Mouse (Mus musculus) liver, postnatal 0 days (tissue): Measurements from ENCODE around the gene Fbxl21. TPM values are rescaled to one million over a fixed set of nuclear protein-coding genes. Genes with fewer than 3 reads are reported as not detected.

ENCODE experiments used
- ATAC-seq: fragments of 200-750 bp; cut with Nextera tagmentation; 2 replicates; pipeline ENCODE4 v1.8.0; 2017; ENCODE audit warnings: mild to moderate bottlenecking, moderate library complexity
- DNase-seq: peaks from one replicate; pipeline ENCODE4 v3.0.0-alpha.2; 2016
- H3K27ac ChIP-seq: fragments of 300-500 bp; sonication (generic); 2 replicates; pipeline ENCODE4 v1.5.1; 2014; ENCODE audit warnings: antibody characterized with exemption, moderate library complexity, mild to moderate bottlenecking, low read depth
- H3K27me3 ChIP-seq: fragments of 300-500 bp; sonication (generic); 2 replicates; pipeline ENCODE4 v1.6.1; 2014; ENCODE audit warnings: low read length, control low read depth, mixed read lengths; ENCODE audit not compliant: insufficient read depth
- H3K36me3 ChIP-seq: fragments of 300-500 bp; sonication (generic); replicated peaks from 2 replicates; pipeline ENCODE4 v1.6.1; 2014; ENCODE audit warnings: mild to moderate bottlenecking, control low read depth, low read length, moderate library complexity, mixed read lengths; ENCODE audit not compliant: insufficient read depth
- H3K4me1 ChIP-seq: fragments of 300-500 bp; sonication (generic); 2 replicates; pipeline ENCODE4 v1.6.1; 2014; ENCODE audit warnings: antibody characterized with exemption, mild to moderate bottlenecking, control low read depth; ENCODE audit not compliant: insufficient read depth
- H3K4me2 ChIP-seq: fragments of 300-500 bp; sonication (generic); 2 replicates; pipeline ENCODE4 v1.6.1; 2014; ENCODE audit warnings: low read depth, mild to moderate bottlenecking, low read length, moderate library complexity, mixed read lengths
- H3K4me3 ChIP-seq: fragments of 300-500 bp; sonication (generic); 2 replicates; pipeline ENCODE4 v1.5.1; 2014; ENCODE audit warnings: low read depth, low read length
- H3K9ac ChIP-seq: fragments of 300-500 bp; sonication (generic); replicated peaks from 2 replicates; pipeline ENCODE4 v1.6.1; 2014; ENCODE audit warnings: mild to moderate bottlenecking, moderate library complexity
- H3K9me3 ChIP-seq: fragments of 300-500 bp; sonication (generic); 2 replicates; pipeline ENCODE4 v1.6.1; 2016; ENCODE audit warnings: mild to moderate bottlenecking, control low read depth, low read length, mixed read lengths
- CTCF ChIP-seq: sonication (generic); IDR thresholded peaks from 2 replicates; pipeline ENCODE4 v1.5.1; 2016; ENCODE audit warnings: antibody characterized with exemption, low read depth
- EP300 ChIP-seq: IDR thresholded peaks from 2 replicates; pipeline ENCODE4 v1.6.1; 2016; ENCODE audit warnings: antibody characterized with exemption, low read depth, mild to moderate bottlenecking
- WGBS: fragments of 180-500 bp; shearing (Covaris S2); extraction: QIAGEN DNeasy Blood & Tissue Kit; methylation state at CpG from one replicate; pipeline ENCODE4 v1.1.7; 2014; ENCODE audit not compliant: insufficient replicate concordance; 5-methylcytosine and 5-hydroxymethylcytosine counted together
- polyA plus RNA-seq: library from polyadenylated mRNA; unstranded; fragments of >200 nt; fragmentation: Nextera tagmentation; extraction: Ambion mirVana; gene quantifications from 2 replicates; pipeline ENCODE4 v1.2.1, GENCODE M21; 2015

The Fbxl21 gene
- polyA plus RNA-seq, 1 experiment from 2014 or later = 1.2 TPM

- H3K27ac ChIP-seq = no peak overlapping the region
- H3K9me3 ChIP-seq = no peaks in the 10 kb centered on the region
- H3K4me2 ChIP-seq = no peak overlapping the region
- 75% methylated on average over 5 of the region's 5 CpGs for WGBS
- DNase-seq (no peak), ATAC-seq (no peak)
- no peak overlapping the region for H3K9ac ChIP-seq
- TF ChIP-seq CTCF (no peak), EP300 (no peak)
- peaks cover 3% of the 10 kb centered on the region; the same call in 1 of the 2 replicates for H3K4me1 ChIP-seq
- no peaks in the 10 kb centered on the region for H3K27me3 ChIP-seq
- no peak overlapping the region for H3K4me3 ChIP-seq
- no peaks in the 10 kb centered on the region for H3K36me3 ChIP-seq
Measured at GRCm38 (mm10) chr13:56580450-56580849, 58.2 kb downstream of the Fbxl21 start.

- Histone ChIP-seq H3K4me2 (no peak overlapping the region), H3K9me3 (no peaks in the 10 kb centered on the region), H3K4me3 (no peak overlapping the region), H3K4me1 (peaks cover 3% of the 10 kb centered on the region; the same call in 1 of the 2 replicates), H3K27me3 (no peaks in the 10 kb centered on the region), H3K36me3 (no peaks in the 10 kb centered on the region), H3K9ac (no peak overlapping the region), H3K27ac (no peak overlapping the region)
- TF ChIP-seq CTCF = no peak
- no peak for TF ChIP-seq EP300
- 63% methylated on average over 3 of the region's 3 CpGs for WGBS
- DNase-seq = no peak
- ATAC-seq = no peak
Measured at GRCm38 (mm10) chr13:56581512-56581911, 59.2 kb downstream of the Fbxl21 start.

- H3K36me3 ChIP-seq = no peaks in the 10 kb centered on the region
- peaks cover 3% of the 10 kb centered on the region; the same call in 1 of the 2 replicates for H3K4me1 ChIP-seq
- peak; percentile 15; the same call in 1 of the 2 replicates for ATAC-seq
- WGBS = 7% methylated on average over 6 of the region's 6 CpGs
- no peak overlapping the region for H3K27ac ChIP-seq
- no peak overlapping the region for H3K4me3 ChIP-seq
- H3K27me3 ChIP-seq = no peaks in the 10 kb centered on the region
- no peak for DNase-seq
- TF ChIP-seq EP300 (no peak), CTCF (no peak)
- no peak overlapping the region for H3K4me2 ChIP-seq
- H3K9ac ChIP-seq = peak overlapping the region; percentile 26; the same call in 1 of the 2 replicates
- no peaks in the 10 kb centered on the region for H3K9me3 ChIP-seq
Measured at GRCm38 (mm10) chr13:56581961-56582434, 59.7 kb downstream of the Fbxl21 start.

- no peak overlapping the region for H3K4me2 ChIP-seq
- no peaks in the 10 kb centered on the region for H3K36me3 ChIP-seq
- 68% methylated on average over 3 of the region's 3 CpGs for WGBS
- TF ChIP-seq EP300 (no peak), CTCF (no peak)
- no peak overlapping the region for H3K27ac ChIP-seq
- ATAC-seq (no peak), DNase-seq (no peak)
- no peak overlapping the region for H3K4me3 ChIP-seq
- no peak overlapping the region for H3K9ac ChIP-seq
- peaks cover 3% of the 10 kb centered on the region; the same call in 1 of the 2 replicates for H3K4me1 ChIP-seq
- no peaks in the 10 kb centered on the region for H3K9me3 ChIP-seq
- no peaks in the 10 kb centered on the region for H3K27me3 ChIP-seq
Measured at GRCm38 (mm10) chr13:56582720-56583119, 60.4 kb downstream of the Fbxl21 start.

- TF ChIP-seq CTCF = no peak
- no peak for TF ChIP-seq EP300
- peaks cover 9% of the 10 kb centered on the region for H3K4me1 ChIP-seq
- H3K9ac ChIP-seq = no peak overlapping the region
- 70% methylated on average over 3 of the region's 3 CpGs for WGBS
- no peak overlapping the region for H3K4me2 ChIP-seq
- no peak overlapping the region for H3K27ac ChIP-seq
- H3K36me3 ChIP-seq = no peaks in the 10 kb centered on the region
- DNase-seq (no peak), ATAC-seq (no peak)
- H3K9me3 ChIP-seq = no peaks in the 10 kb centered on the region
- H3K4me3 ChIP-seq = no peak overlapping the region
- no peaks in the 10 kb centered on the region for H3K27me3 ChIP-seq
Measured at GRCm38 (mm10) chr13:56586046-56586445, 63.8 kb downstream of the Fbxl21 start.

Other genes with a start within 250 kb of the Fbxl21 start
- 0.06 and 0.12 TPM in 2 replicates for gene Cxcl14, start 225.9 kb upstream of the Fbxl21 start, polyA plus RNA-seq
- not detected in 2 replicates for gene Gm3045, start 95.9 kb upstream of the Fbxl21 start, polyA plus RNA-seq
- gene Slc25a48, start 84.1 kb upstream of the Fbxl21 start, polyA plus RNA-seq = 1.5 and 1.6 TPM in 2 replicates
- not detected in 2 replicates for gene Il9, start 40.2 kb upstream of the Fbxl21 start, polyA plus RNA-seq
- gene Lect2, start 26.0 kb downstream of the Fbxl21 start, polyA plus RNA-seq = 79.5 and 93.6 TPM in 2 replicates
- gene Tgfbi, start 87.1 kb downstream of the Fbxl21 start, polyA plus RNA-seq = 24.9 and 26.8 TPM in 2 replicates
- gene Smad5, start 180.5 kb downstream of the Fbxl21 start, polyA plus RNA-seq = 3.5 and 3.8 TPM in 2 replicates
- gene Gm45623, start 231.4 kb downstream of the Fbxl21 start, polyA plus RNA-seq = not detected in 2 replicates